Mouse (Mus musculus) bone marrow, adult 2 months (tissue): ENCODE results near the gene Ifrd1.

Source experiments
- CTCF ChIP-seq: fragments of 200-500 bp; IDR thresholded peaks from 2 replicates; pipeline ENCODE4 v1.5.1; 2011; ENCODE audit warnings: low read length, control low read depth; ENCODE audit not compliant: control insufficient read depth, insufficient read depth
- POLR2A ChIP-seq: fragments of 200-500 bp; IDR thresholded peaks from 2 replicates; pipeline ENCODE4 v1.6.1; 2011; ENCODE audit warnings: low read depth, mild to moderate bottlenecking, control low read depth, low read length, borderline replicate concordance; ENCODE audit not compliant: control insufficient read depth

- TF ChIP-seq CTCF = no peak
- no peak for TF ChIP-seq POLR2A
Measured at GRCm38 (mm10) chr12:40258462-40259000, 10.2 kb upstream of the Ifrd1 start.
